Mouse (Mus musculus): ENCODE data around the gene Sulf2. TPM values are rescaled to one million over a fixed set of nuclear protein-coding genes. Genes with fewer than 3 reads are reported as not detected.

The Sulf2 gene
- polyA plus RNA-seq, 1 experiment, result 25.8 TPM

GRCm38 (mm10) chr2:166024079-166024478 lies 131.4 kb downstream of the Sulf2 start:
- no peak overlapping the region for H3ac ChIP-seq (ENCODE audit: control insufficient read depth, insufficient read length, low read depth)
- peaks cover 32% of the 10 kb centered on the region for H3K79me3 ChIP-seq (ENCODE audit: low read depth)
- no peaks in the 10 kb centered on the region for H3K27me3 ChIP-seq (ENCODE audit: control insufficient read depth, insufficient read depth, insufficient read length)
- H3K36me3 ChIP-seq (ENCODE audit: control insufficient read depth, insufficient read depth), result no peaks in the 10 kb centered on the region
- TF ChIP-seq USF1 (IDR thresholded peaks at IDR 0.05; ENCODE audit: low read depth) (no peak), FOSL1 (IDR thresholded peaks at IDR 0.05; ENCODE audit: insufficient read depth, low read length, poor library complexity, severe bottlenecking) (no peak), MYOG (IDR thresholded peaks at IDR 0.05; ENCODE audit: control insufficient read depth, extremely low read depth, insufficient read length) (no peak), CTCF (IDR thresholded peaks at IDR 0.05; ENCODE audit: control insufficient read depth, insufficient read depth, insufficient read length) (no peak), CEBPB (IDR thresholded peaks at IDR 0.05; ENCODE audit: low read depth) (no peak), MAX (IDR thresholded peaks at IDR 0.05) (no peak), MYOD1 (IDR thresholded peaks at IDR 0.05; ENCODE audit: control insufficient read depth, insufficient read length, low read depth) (no peak)
- H3K4me3 ChIP-seq (ENCODE audit: insufficient read depth, poor library complexity, severe bottlenecking), result no peak overlapping the region
- H3K79me2 ChIP-seq (ENCODE audit: control insufficient read depth, insufficient read depth), result peaks cover 96% of the 10 kb centered on the region

Other genes starting within 250 kb of the Sulf2 start
- gene Ncoa3, start 163.0 kb downstream of the Sulf2 start, polyA plus RNA-seq (2012; fragmentation: generic; extraction: Trizol), result 5.6 TPM

Measured in C2C12 (cell line).